Mouse (Mus musculus): Measurements from ENCODE around the gene Hectd3. TPM values are rescaled to one million over a fixed set of nuclear protein-coding genes. Genes with fewer than 3 reads are reported as not detected.

Hectd3 gene
- polyA plus RNA-seq, 1 experiment, result 51.9 TPM

GRCm38 (mm10) chr4:117002543-117003521 is 7.7 kb downstream of the Hectd3 start:
- DNase-seq, result peak; percentile 87
- Histone ChIP-seq H3K4me3 (ENCODE audit: insufficient read depth, low read depth, low read length) (no peak overlapping the region), H3K36me3 (ENCODE audit: control insufficient read depth, insufficient read depth, low read length) (no peaks in the 10 kb centered on the region), H3K4me1 (ENCODE audit: control insufficient read depth, insufficient read depth, low read length) (no peaks in the 10 kb centered on the region), H3K27me3 (replicated peaks; ENCODE audit: control insufficient read depth, insufficient read depth, low read length) (no peaks in the 10 kb centered on the region), H3K27ac (ENCODE audit: insufficient read depth, low read depth, low read length) (no peak overlapping the region)
- TF ChIP-seq POLR2A (IDR thresholded peaks at IDR 0.05; ENCODE audit: low read depth, low read length) (no peak), CTCF (conservative IDR thresholded peaks at IDR 0.05; ENCODE audit: insufficient read depth, insufficient read length, low read depth, low read length) (peak; percentile 78)
- 59% methylated on average over 38 of the region's 38 CpGs for WGBS

GRCm38 (mm10) chr4:117004649-117005048 is 9.5 kb downstream of the Hectd3 start:
- no peaks in the 10 kb centered on the region for H3K36me3 ChIP-seq (ENCODE audit: control insufficient read depth, insufficient read depth, low read length)
- 94% methylated on average over 4 of the region's 4 CpGs for WGBS
- TF ChIP-seq CTCF (conservative IDR thresholded peaks at IDR 0.05; ENCODE audit: insufficient read depth, insufficient read length, low read depth, low read length), result no peak
- TF ChIP-seq POLR2A (IDR thresholded peaks at IDR 0.05; ENCODE audit: low read depth, low read length), result no peak
- no peaks in the 10 kb centered on the region for H3K27me3 ChIP-seq (replicated peaks; ENCODE audit: control insufficient read depth, insufficient read depth, low read length)
- no peak overlapping the region for H3K4me3 ChIP-seq (ENCODE audit: insufficient read depth, low read depth, low read length)
- H3K4me1 ChIP-seq (ENCODE audit: control insufficient read depth, insufficient read depth, low read length), result no peaks in the 10 kb centered on the region
- H3K27ac ChIP-seq (ENCODE audit: insufficient read depth, low read depth, low read length), result no peak overlapping the region
- no peak for DNase-seq

DNA sequence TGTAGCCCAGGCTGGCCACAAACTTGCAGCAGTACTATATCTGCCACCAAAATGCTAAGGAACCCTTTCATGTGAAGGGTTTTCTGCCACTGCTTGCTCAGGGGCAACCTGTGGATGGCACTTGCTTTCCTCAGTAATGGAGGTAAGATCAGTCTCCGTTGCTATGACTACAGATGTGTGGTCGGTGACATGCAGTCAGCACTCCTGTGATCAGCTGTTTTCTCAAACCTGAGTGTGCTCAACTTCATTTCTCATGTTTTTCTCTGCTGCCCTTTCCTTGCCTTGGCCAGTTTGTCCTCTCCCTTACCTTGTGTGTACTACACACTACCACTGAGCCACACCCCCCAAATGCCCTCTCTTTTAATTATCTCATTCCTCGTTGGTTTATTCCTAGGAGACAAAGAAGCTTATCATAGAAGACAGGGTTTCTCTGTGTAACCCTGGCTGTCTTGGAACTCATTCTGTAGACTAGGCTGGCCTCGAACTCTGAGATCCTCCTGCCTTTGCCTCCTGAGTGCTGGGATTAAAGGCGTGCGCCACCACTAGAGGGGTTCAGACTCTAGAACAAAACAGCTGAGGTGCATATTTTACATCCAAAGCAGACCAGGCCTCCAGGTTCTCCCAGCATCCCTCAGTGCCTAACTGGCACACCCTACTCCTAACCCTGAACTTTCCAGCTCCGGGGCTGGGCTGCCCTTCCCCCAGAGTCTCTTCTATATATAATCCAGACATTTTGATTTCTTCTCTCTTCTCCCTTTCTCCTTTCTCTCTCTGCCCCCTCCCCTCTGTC is 10.7 kb downstream of the Hectd3 start:
- H3K27ac ChIP-seq (ENCODE audit: insufficient read depth, low read depth, low read length), result no peak overlapping the region
- no peaks in the 10 kb centered on the region for H3K36me3 ChIP-seq (ENCODE audit: control insufficient read depth, insufficient read depth, low read length)
- TF ChIP-seq CTCF (conservative IDR thresholded peaks at IDR 0.05; ENCODE audit: insufficient read depth, insufficient read length, low read depth, low read length) (no peak), POLR2A (IDR thresholded peaks at IDR 0.05; ENCODE audit: low read depth, low read length) (no peak)
- no peak for DNase-seq
- no peaks in the 10 kb centered on the region for H3K4me1 ChIP-seq (ENCODE audit: control insufficient read depth, insufficient read depth, low read length)
- no peak overlapping the region for H3K4me3 ChIP-seq (ENCODE audit: insufficient read depth, low read depth, low read length)
- no peaks in the 10 kb centered on the region for H3K27me3 ChIP-seq (replicated peaks; ENCODE audit: control insufficient read depth, insufficient read depth, low read length)
- 76% methylated on average over 7 of the region's 7 CpGs for WGBS

DNA sequence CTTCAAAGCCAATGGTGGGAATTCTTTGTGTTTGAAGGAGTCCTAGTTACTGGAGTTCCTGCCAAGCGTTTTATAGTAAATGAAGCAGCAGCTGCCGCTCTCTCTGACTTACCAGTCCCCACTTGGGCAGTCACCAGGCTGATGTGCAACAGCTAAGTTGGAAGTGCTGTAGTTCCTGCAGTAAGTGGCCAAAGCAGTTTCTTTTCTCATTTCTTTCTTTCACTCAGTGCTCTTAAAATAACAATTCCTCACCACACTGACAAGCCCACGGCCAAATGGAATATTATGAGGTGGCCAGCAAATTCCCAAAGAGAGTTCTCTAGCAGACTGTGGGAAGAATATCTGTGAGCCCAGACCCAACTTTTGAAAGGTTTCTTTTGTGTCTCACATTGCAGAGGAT is 11.9 kb downstream of the Hectd3 start:
- no peaks in the 10 kb centered on the region for H3K27me3 ChIP-seq (replicated peaks; ENCODE audit: control insufficient read depth, insufficient read depth, low read length)
- TF ChIP-seq POLR2A (IDR thresholded peaks at IDR 0.05; ENCODE audit: low read depth, low read length), result no peak
- no peak for TF ChIP-seq CTCF (conservative IDR thresholded peaks at IDR 0.05; ENCODE audit: insufficient read depth, insufficient read length, low read depth, low read length)
- WGBS, result 71% methylated on average over 3 of the region's 3 CpGs
- no peak overlapping the region for H3K4me3 ChIP-seq (ENCODE audit: insufficient read depth, low read depth, low read length)
- H3K4me1 ChIP-seq (ENCODE audit: control insufficient read depth, insufficient read depth, low read length), result no peaks in the 10 kb centered on the region
- no peak for DNase-seq
- H3K27ac ChIP-seq (ENCODE audit: insufficient read depth, low read depth, low read length), result no peak overlapping the region
- H3K36me3 ChIP-seq (ENCODE audit: control insufficient read depth, insufficient read depth, low read length), result no peaks in the 10 kb centered on the region

DNA sequence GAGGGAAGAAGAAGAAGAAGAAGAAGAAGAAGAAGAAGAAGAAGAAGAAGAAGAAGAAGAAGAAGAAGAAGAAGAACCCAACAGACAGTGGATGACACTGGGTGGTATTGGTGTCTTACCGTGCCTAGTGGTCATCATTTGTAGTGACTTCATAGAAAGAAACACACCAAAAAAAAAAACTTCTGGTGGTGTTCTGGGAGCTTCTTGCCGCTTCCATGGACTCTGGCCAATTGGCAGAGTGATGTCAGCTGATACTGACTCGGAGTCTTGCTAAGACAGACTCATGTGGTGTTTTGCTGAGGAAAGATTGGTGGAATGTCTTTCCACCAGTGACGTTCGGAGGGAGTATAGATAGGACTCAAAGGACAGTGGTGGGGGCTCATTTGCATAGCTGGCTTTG is 15.1 kb downstream of the Hectd3 start:
- Histone ChIP-seq H3K27ac (ENCODE audit: insufficient read depth, low read depth, low read length) (no peak overlapping the region), H3K4me1 (ENCODE audit: control insufficient read depth, insufficient read depth, low read length) (no peaks in the 10 kb centered on the region), H3K27me3 (replicated peaks; ENCODE audit: control insufficient read depth, insufficient read depth, low read length) (no peaks in the 10 kb centered on the region), H3K4me3 (ENCODE audit: insufficient read depth, low read depth, low read length) (no peak overlapping the region), H3K36me3 (ENCODE audit: control insufficient read depth, insufficient read depth, low read length) (no peaks in the 10 kb centered on the region)
- no peak for DNase-seq
- no peak for TF ChIP-seq POLR2A (IDR thresholded peaks at IDR 0.05; ENCODE audit: low read depth, low read length)
- TF ChIP-seq CTCF (conservative IDR thresholded peaks at IDR 0.05; ENCODE audit: insufficient read depth, insufficient read length, low read depth, low read length), result no peak
- 83% methylated on average over 5 of the region's 5 CpGs for WGBS

DNA sequence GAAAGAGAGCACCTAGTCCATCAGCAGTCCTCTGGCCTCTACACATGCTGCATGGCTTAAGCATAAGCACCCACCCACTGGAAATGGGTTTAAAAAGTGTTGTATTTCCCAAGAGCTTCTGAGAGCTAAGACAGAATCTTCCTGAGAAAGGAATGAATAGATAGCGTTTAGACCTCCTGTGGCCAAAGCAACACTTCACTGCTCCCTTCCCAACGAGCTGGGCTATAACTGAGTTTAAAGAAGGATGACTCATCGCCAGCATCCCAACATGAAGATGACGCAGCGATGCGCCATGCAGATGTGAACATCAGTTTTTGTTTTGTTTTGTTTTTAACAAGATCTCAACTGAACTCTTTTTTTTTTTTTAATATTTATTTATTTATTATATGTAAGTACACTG is 18.5 kb downstream of the Hectd3 start:
- no peak overlapping the region for H3K4me3 ChIP-seq (ENCODE audit: insufficient read depth, low read depth, low read length)
- 86% methylated on average over 6 of the region's 6 CpGs for WGBS
- H3K27me3 ChIP-seq (replicated peaks; ENCODE audit: control insufficient read depth, insufficient read depth, low read length), result no peaks in the 10 kb centered on the region
- H3K36me3 ChIP-seq (ENCODE audit: control insufficient read depth, insufficient read depth, low read length), result no peaks in the 10 kb centered on the region
- H3K27ac ChIP-seq (ENCODE audit: insufficient read depth, low read depth, low read length), result no peak overlapping the region
- DNase-seq, result no peak
- no peaks in the 10 kb centered on the region for H3K4me1 ChIP-seq (ENCODE audit: control insufficient read depth, insufficient read depth, low read length)
- TF ChIP-seq CTCF (conservative IDR thresholded peaks at IDR 0.05; ENCODE audit: insufficient read depth, insufficient read length, low read depth, low read length), result no peak

DNA sequence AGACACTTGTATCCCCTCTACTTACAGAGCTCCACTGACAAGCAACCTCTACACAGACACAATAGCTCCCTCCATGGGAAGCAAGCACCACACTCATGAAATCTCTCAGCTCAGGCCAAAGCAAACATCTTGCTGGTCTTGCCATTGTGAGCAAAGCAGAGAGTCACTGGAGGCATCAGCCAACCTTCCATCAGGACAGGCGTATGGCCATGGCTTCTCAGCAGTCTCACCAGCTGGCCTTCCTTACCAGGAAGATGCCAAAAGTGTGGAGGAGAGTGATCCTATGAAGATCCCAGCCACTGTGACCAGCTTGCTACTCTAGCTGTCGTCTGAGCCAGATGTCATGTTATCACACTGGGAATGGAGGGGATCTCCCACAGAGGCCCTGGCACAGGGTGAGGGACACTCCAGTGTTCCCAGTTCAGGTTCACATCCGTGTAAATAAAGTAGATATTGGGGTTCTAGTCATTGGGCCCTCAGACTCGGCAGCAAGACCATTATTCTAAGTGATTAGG is 19.8 kb downstream of the Hectd3 start:
- DNase-seq, result no peak
- H3K27me3 ChIP-seq (replicated peaks; ENCODE audit: control insufficient read depth, insufficient read depth, low read length), result no peaks in the 10 kb centered on the region
- 63% methylated on average over 4 of the region's 4 CpGs for WGBS
- H3K27ac ChIP-seq (ENCODE audit: insufficient read depth, low read depth, low read length), result no peak overlapping the region
- TF ChIP-seq POLR2A (IDR thresholded peaks at IDR 0.05; ENCODE audit: low read depth, low read length), result no peak
- TF ChIP-seq CTCF (conservative IDR thresholded peaks at IDR 0.05; ENCODE audit: insufficient read depth, insufficient read length, low read depth, low read length), result no peak
- H3K36me3 ChIP-seq (ENCODE audit: control insufficient read depth, insufficient read depth, low read length), result no peaks in the 10 kb centered on the region
- no peaks in the 10 kb centered on the region for H3K4me1 ChIP-seq (ENCODE audit: control insufficient read depth, insufficient read depth, low read length)
- no peak overlapping the region for H3K4me3 ChIP-seq (ENCODE audit: insufficient read depth, low read depth, low read length)
